Mouse (Mus musculus) fat pad, adult 2 months (tissue): ENCODE results near the gene Rpl21.

Source experiments
- DNase-seq: peaks from one replicate; pipeline ENCODE4 v3.0.0-alpha.2; 2011; ENCODE audit warnings: low read depth, low spot score; ENCODE audit errors: extremely low read depth

Gene Rpl21

GRCm38 (mm10) chr5:146833673-146834201 lies 1.0 kb downstream of the Rpl21 start:
- no peak for DNase-seq

GRCm38 (mm10) chr5:146834959-146835358 lies 2.3 kb downstream of the Rpl21 start:
- no peak for DNase-seq

- DNase-seq, result no peak
Measured at GRCm38 (mm10) chr5:146837967-146838720, 5.5 kb downstream of the Rpl21 start.

GRCm38 (mm10) chr5:146838836-146839648 lies 6.4 kb downstream of the Rpl21 start:
- no peak for DNase-seq

GRCm38 (mm10) chr5:146839760-146840159 lies 7.1 kb downstream of the Rpl21 start:
- no peak for DNase-seq

- DNase-seq, result no peak
Measured at GRCm38 (mm10) chr5:146840422-146840821, 7.7 kb downstream of the Rpl21 start.

- peak; percentile 40 for DNase-seq
Measured at GRCm38 (mm10) chr5:146841301-146841700, 8.6 kb downstream of the Rpl21 start.

GRCm38 (mm10) chr5:146841996-146842395 lies 9.3 kb downstream of the Rpl21 start:
- no peak for DNase-seq

- DNase-seq, result no peak
Measured at GRCm38 (mm10) chr5:146844301-146844941, 11.7 kb downstream of the Rpl21 start.

GRCm38 (mm10) chr5:146844945-146845365 lies 12.3 kb downstream of the Rpl21 start, which contains the start of gene Rasl11a:
Gene Rasl11a, plus strand, starts transcription at chr5:146845071.
- DNase-seq, result no peak

GRCm38 (mm10) chr5:146846489-146846888 lies 13.8 kb downstream of the Rpl21 start:
- no peak for DNase-seq

- DNase-seq, result no peak
Measured at GRCm38 (mm10) chr5:146848936-146849582, 16.4 kb downstream of the Rpl21 start.

GRCm38 (mm10) chr5:146856106-146856505 lies 23.4 kb downstream of the Rpl21 start:
- no peak for DNase-seq

GRCm38 (mm10) chr5:146857620-146858019 lies 24.9 kb downstream of the Rpl21 start:
- no peak for DNase-seq

GRCm38 (mm10) chr5:146858772-146859171 lies 26.1 kb downstream of the Rpl21 start:
- DNase-seq, result no peak

GRCm38 (mm10) chr5:146859246-146859645 lies 26.6 kb downstream of the Rpl21 start:
- DNase-seq, result no peak

GRCm38 (mm10) chr5:146860222-146860998 lies 27.7 kb downstream of the Rpl21 start:
- DNase-seq, result no peak

GRCm38 (mm10) chr5:146861588-146861987 lies 28.9 kb downstream of the Rpl21 start:
- DNase-seq, result no peak

- DNase-seq, result no peak
Measured at GRCm38 (mm10) chr5:146865511-146865910, 32.8 kb downstream of the Rpl21 start.

GRCm38 (mm10) chr5:146866277-146866676 lies 33.6 kb downstream of the Rpl21 start:
- no peak for DNase-seq
